Mouse (Mus musculus) CH12.LX (cell line): ENCODE results near the gene Tppp.

ENCODE experiments used
- CHD1 ChIP-seq: IDR thresholded peaks from 2 replicates; pipeline ENCODE4 v1.6.1; 2012; ENCODE audit warnings: low read depth, low read length, improper control_type of control experiment, inconsistent platforms
- CHD2 ChIP-seq: IDR thresholded peaks from 2 replicates; pipeline ENCODE4 v1.6.1; 2011; ENCODE audit warnings: low read length, improper control_type of control experiment
- CTCF ChIP-seq, 2 experiments: IDR thresholded peaks in 1 of 2; conservative IDR thresholded peaks in 1 of 2; 2 replicates each; pipeline ENCODE4 v1.5.1; 2011 to 2012; ENCODE audit warnings: low read depth in 2 of 2, low read length in 2 of 2, improper control_type of control experiment in 1 of 2, inconsistent platforms in 1 of 2, mild to moderate bottlenecking in 1 of 2, moderate library complexity in 1 of 2
- EP300 ChIP-seq: IDR thresholded peaks from 2 replicates; pipeline ENCODE4 v1.6.1; 2011; ENCODE audit warnings: low read length, improper control_type of control experiment
- HCFC1 ChIP-seq: IDR thresholded peaks from 2 replicates; pipeline ENCODE4 v1.6.1; 2012; ENCODE audit warnings: low read depth, mild to moderate bottlenecking, inconsistent platforms, low read length, improper control_type of control experiment
- JUN ChIP-seq: IDR thresholded peaks from 2 replicates; pipeline ENCODE4 v1.6.1; 2011; ENCODE audit warnings: low read depth, mild to moderate bottlenecking, low read length, improper control_type of control experiment, moderate library complexity; ENCODE audit not compliant: insufficient read depth
- MAX ChIP-seq: IDR thresholded peaks from 2 replicates; pipeline ENCODE4 v1.6.1; 2011; ENCODE audit warnings: low read length, improper control_type of control experiment
- POLR2A ChIP-seq: IDR thresholded peaks from 2 replicates; pipeline ENCODE4 v1.6.1; 2011; ENCODE audit warnings: low read depth, mild to moderate bottlenecking, improper control_type of control experiment, low read length
- SIN3A ChIP-seq: IDR thresholded peaks from 2 replicates; pipeline ENCODE4 v1.6.1; 2012; ENCODE audit warnings: low read length, improper control_type of control experiment, inconsistent platforms
- SMC3 ChIP-seq: IDR thresholded peaks from 2 replicates; pipeline ENCODE4 v1.6.1; 2011; ENCODE audit warnings: low read depth, low read length, improper control_type of control experiment
- TCF12 ChIP-seq: IDR thresholded peaks from 2 replicates; pipeline ENCODE4 v1.6.1; 2014; ENCODE audit warnings: low read depth, mild to moderate bottlenecking, inconsistent platforms, low read length, improper control_type of control experiment
- ZKSCAN1 ChIP-seq: IDR thresholded peaks from 2 replicates; pipeline ENCODE4 v1.6.1; 2012; ENCODE audit warnings: low read depth, inconsistent platforms, low read length, improper control_type of control experiment, borderline replicate concordance

DNA sequence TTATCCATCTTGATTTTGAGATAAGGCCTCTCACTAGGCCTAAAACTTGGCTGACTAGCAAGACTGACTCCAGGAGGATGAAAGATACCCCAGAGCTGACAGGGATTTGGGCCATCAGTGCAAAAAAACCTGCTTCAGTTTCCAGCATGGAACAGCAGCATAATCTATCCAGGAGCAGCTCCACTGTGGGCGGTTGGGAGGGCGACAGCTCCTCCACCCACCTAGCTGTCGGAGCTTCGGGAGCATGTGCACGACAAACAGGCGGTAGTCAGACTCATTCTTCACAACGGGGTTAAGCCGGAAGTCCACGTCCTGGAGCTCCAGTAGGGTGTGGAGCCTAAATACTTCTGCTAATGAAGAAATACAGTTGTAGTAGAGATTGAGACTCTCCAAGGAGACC, 48.9 kb downstream of the Tppp start:
- no peak for TF ChIP-seq MAX
- no peak for TF ChIP-seq HCFC1
- no peak for TF ChIP-seq POLR2A
- no peak for TF ChIP-seq EP300
- no peak for TF ChIP-seq CHD1
- no peak for TF ChIP-seq JUN
- TF ChIP-seq SIN3A: no peak
- TF ChIP-seq CTCF (conservative IDR thresholded peaks at IDR 0.05 in 1 of 2, IDR thresholded peaks at IDR 0.05 in 1 of 2; ENCODE audit: low read depth in 2 of 2, low read length in 2 of 2): no peak
- TF ChIP-seq SMC3: no peak
- no peak for TF ChIP-seq ZKSCAN1
- no peak for TF ChIP-seq TCF12
- no peak for TF ChIP-seq CHD2
